Mouse (Mus musculus): Measurements from ENCODE around the gene A730071L15Rik.

DNA sequence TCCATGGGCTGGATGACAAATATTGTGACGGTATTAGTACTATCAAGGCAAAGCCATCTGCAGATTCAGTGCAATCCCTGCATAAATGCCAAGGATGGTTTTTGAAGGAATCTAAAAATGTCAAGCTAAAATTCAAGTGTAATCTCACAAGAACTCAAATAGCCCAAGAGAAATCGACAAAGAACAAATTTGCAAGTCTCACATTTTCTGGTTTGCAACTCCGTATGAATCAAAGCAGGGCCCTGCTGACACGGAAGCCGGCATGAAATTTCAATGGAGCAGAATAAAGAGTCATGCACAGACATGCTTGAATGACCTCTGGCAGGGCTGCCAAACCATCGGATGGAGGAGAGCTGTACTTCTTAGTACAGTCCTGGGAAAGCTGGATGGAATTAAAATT, 20.1 kb downstream of the A730071L15Rik start:
- no peak for TF ChIP-seq EP300 (IDR thresholded peaks at IDR 0.05; ENCODE audit: insufficient read depth, low read depth, low read length)
- TF ChIP-seq CTCF (IDR thresholded peaks at IDR 0.05; ENCODE audit: low read depth, low read length): no peak

All from ES-Bruce4 (cell line).